ENCODE assay signal across 32 mouse cellular contexts in the genomic region with DNA sequence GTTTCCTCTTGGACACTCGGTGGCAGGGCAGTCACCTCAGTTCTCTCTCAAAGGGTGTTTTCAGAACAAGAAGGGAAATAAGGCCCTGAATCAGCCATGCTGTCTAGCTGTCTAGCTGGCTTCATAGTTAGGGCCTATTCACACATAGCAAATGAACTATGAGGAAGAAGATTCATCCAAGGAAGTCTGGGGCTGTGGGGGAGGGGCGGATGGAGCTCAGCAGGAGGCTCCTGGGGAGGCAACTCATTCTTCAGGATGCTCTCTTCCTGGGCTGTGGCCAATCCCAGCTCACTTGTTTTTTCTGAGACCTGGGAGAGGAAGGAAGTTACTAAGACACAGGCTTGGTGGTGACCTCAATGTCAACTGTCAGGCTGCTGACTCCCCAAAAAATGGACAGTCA. TPM values are rescaled to one million over a fixed set of nuclear protein-coding genes. Genes with fewer than 3 reads are reported as not detected.
DNase-seq lines count a peak whose midpoint lies in the region; ATAC-seq and TF ChIP-seq lines count a peak whose summit lies in the region.
"Not testable (repeated sequence)": the region's sequence is repeated elsewhere in the genome, so short reads cannot be mapped to it uniquely, and the experiment has no call there.
"Had no signal": no experiment of that assay in that cellular context is flagged by ENCODE, and none has a peak within 500 bp of the region (broad histone marks: within the 10 kb centered on the region; RNA-seq: fewer than 3 reads in every experiment).

No protein-coding gene starts in this region.

- H3K27ac ChIP-seq in neural tube, embryonic 11.5 days (ENCODE audit: low read depth, low read length), result not testable (repeated sequence)

- H3K9ac ChIP-seq in neural tube, embryonic 11.5 days (ENCODE audit: low read length), result not testable (repeated sequence)

- CTCF ChIA-PET in Patski (lab: Charles Lee), result not testable (repeated sequence)

- ATAC-seq in Patski, result peak; percentile 54
- 0 out of 2 replicates have a peak, but pooled peaks have one; percentile 11 for ATAC-seq in common myeloid progenitor, adult 5-6 weeks (replicated peaks; ENCODE audit: low read depth, poor library complexity, severe bottlenecking)
- ATAC-seq in neural tube, embryonic 11.5 days (ENCODE audit: insufficient read depth, low FRiP score, low TSS enrichment), result not testable (repeated sequence)

- not testable (repeated sequence) for H3K4me1 ChIP-seq in neural tube, embryonic 11.5 days (ENCODE audit: control insufficient read depth, insufficient read depth, low read length)

- not testable (repeated sequence) for H3K4me2 ChIP-seq in neural tube, embryonic 11.5 days (ENCODE audit: low read depth)

- not testable (repeated sequence) for TF ChIP-seq CTCF in Patski (IDR thresholded peaks at IDR 0.05)

- not testable (repeated sequence) for H3K9me3 ChIP-seq in neural tube, embryonic 11.5 days (ENCODE audit: control insufficient read depth, low read length)

- POLR2A ChIA-PET in Patski (lab: Charles Lee), result not testable (repeated sequence)

- H3K4me3 ChIP-seq in neural tube, embryonic 11.5 days (ENCODE audit: low read depth, low read length), result not testable (repeated sequence)

- in situ Hi-C loops in Patski (cut with MboI; ENCODE audit: low pct_unique_long_range_greater_than_20kb), result loop anchor here (10.0 kb wide), 1 partner anchor 121 kb away; no protein-coding TSS in a partner anchor

- not testable (repeated sequence) for H3K36me3 ChIP-seq in neural tube, embryonic 11.5 days (ENCODE audit: control insufficient read depth, insufficient read depth, low read length)

- not testable (repeated sequence) for H3K27me3 ChIP-seq in Patski; neural tube, embryonic 11.5 days (ENCODE audit: control insufficient read depth, insufficient read depth, low read length)

- WGBS in neural tube, embryonic 11.5 days, result 74% methylated on average over 2 of the region's 2 CpGs

- not testable (repeated sequence) for DNase-seq in Patski (ENCODE audit: low read depth, low spot score)
- DNase-seq in heart, postnatal 4 days, result peak; percentile 7
- DNase-seq in kidney, postnatal 25 days, result peak; percentile 32 to 41
- peak; percentile 35 for DNase-seq in lung, postnatal 10 days
- DNase-seq in lung, postnatal 36 days, result peak; percentile 24
- peak; percentile 13 for DNase-seq in neural tube, embryonic 11.5 days (ENCODE audit: low spot score)
- DNase-seq in testis, postnatal 10 days (ENCODE audit: low spot score), result peak; percentile 44

RNA-seq across cellular contexts. Expression of a gene that starts 27.2 kb away (rescaled TPM):
- not detected for polyA plus RNA-seq in Patski (2021)
- not detected in 2 replicates for total RNA-seq in common myeloid progenitor, adult 5-6 weeks (2017)
- not detected for total RNA-seq in heart, postnatal 4 days (2021)
- not detected in 2 replicates for polyA plus RNA-seq in neural tube, embryonic 11.5 days (2014; fragmentation: Nextera tagmentation; extraction: Ambion mirVana)
- total RNA-seq: adrenal gland, adult 2 months; adrenal gland, postnatal 14 days; adrenal gland, postnatal 4 days; gastrocnemius, adult 8-10 months; gastrocnemius, postnatal 36 days; granulocyte monocyte progenitor cell, adult 5-6 weeks; heart, adult 8-10 months; heart, postnatal 25 days; MEL had no signal
- polyA plus RNA-seq: adrenal gland, adult 2 months; C2C12; CD4-positive, CD25-positive, alpha-beta regulatory T cell, adult 4 months; cerebellum, adult 2 months; cortical plate, adult 2 months; embryonic facial prominence, embryonic 10.5 days; embryonic facial prominence, embryonic 13.5 days; erythroblast, embryonic 14.5 days; forebrain, embryonic 12.5 days; forebrain, embryonic 15.5 days; heart, embryonic 11.5 days; heart, embryonic 14.5 days; heart, postnatal 0 days; hindbrain, embryonic 10.5 days; hindbrain, embryonic 13.5 days; hindbrain, embryonic 16.5 days had no signal
